Mouse (Mus musculus): ENCODE measurements around the gene Zfp366. TPM values are rescaled to one million over a fixed set of nuclear protein-coding genes. Genes with fewer than 3 reads are reported as not detected.
A peak's percentile ranks its signal among the peaks of the same experiment; 100 is the strongest.

Gene Zfp366
- polyA plus RNA-seq, 1 experiment from 2014 or later = 0.99 TPM

DNA sequence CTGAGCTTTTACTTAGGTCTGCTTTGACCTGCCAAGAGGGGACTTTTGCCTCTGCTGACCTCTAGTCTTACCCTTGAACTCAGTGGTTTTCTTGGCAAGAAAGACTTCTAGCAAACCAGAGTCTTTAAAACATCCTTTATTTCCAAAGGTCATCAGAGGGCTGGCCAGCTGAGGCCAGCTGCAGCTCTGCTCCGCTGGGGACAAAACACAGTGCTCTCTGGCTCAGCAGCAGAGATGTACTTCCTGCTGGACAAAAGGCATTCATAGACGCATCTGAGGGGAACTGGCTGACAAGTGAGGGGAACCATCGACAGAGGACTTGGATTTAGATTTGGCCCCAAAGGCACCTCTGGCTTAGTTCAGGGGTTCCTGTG lies 45.9 kb downstream of the Zfp366 start:
- no peak for ATAC-seq (replicated peaks; ENCODE audit: low FRiP score)
- H3K9me3 ChIP-seq (replicated peaks) = no peaks in the 10 kb centered on the region
- H3K27me3 ChIP-seq = no peaks in the 10 kb centered on the region
- no peak overlapping the region for H3K4me2 ChIP-seq
- H3K36me3 ChIP-seq = no peaks in the 10 kb centered on the region
- 38% methylated on average over 3 of the region's 3 CpGs for WGBS
- H3K4me3 ChIP-seq (replicated peaks) = no peak overlapping the region
- H3K4me1 ChIP-seq = peaks cover 26% of the 10 kb centered on the region
- no peak overlapping the region for H3K9ac ChIP-seq
- peak overlapping the region; percentile 69 for H3K27ac ChIP-seq

DNA sequence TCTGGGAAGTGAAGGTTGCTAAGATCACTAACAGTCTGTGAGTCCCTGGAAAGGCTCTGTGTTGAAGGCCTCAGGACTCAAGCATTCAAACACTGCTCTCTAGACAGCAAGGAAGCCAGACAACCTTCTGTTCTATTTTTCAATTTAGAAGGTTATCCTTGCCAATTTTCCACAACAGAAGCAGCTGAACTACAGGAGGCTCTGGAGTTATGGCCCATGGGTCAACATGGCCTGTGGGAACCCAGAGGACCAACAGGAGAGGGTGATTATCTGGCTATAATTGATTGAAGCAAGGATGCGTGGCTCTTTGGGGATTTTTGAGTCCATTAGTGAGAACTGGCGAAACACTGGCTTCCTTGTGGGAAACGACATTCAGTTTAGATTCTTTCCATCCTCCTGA lies 48.7 kb downstream of the Zfp366 start:
- 66% methylated on average over 3 of the region's 3 CpGs for WGBS
- ATAC-seq (replicated peaks; ENCODE audit: low FRiP score) = no peak
- H3K4me1 ChIP-seq = peaks cover 48% of the 10 kb centered on the region
- no peak overlapping the region for H3K4me3 ChIP-seq (replicated peaks)
- no peaks in the 10 kb centered on the region for H3K27me3 ChIP-seq
- no peak overlapping the region for H3K27ac ChIP-seq
- no peaks in the 10 kb centered on the region for H3K9me3 ChIP-seq (replicated peaks)
- no peak overlapping the region for H3K4me2 ChIP-seq
- no peak overlapping the region for H3K9ac ChIP-seq
- no peaks in the 10 kb centered on the region for H3K36me3 ChIP-seq

DNA sequence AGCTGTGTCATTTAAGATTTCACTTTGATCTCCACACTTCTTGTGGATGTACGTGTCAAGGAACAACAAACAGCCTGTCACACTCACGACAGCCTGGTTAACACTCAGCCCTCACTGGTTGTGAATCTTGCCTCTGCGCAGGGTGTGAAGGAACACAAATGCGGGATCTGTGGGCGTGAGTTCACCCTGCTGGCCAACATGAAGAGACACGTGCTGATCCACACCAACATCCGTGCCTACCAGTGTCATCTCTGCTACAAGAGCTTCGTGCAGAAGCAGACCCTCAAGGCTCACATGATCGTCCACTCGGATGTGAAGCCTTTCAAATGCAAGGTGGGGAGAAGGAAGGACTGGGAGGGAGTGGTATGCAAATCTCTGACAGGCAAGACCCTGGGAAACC lies 49.3 kb downstream of the Zfp366 start:
- Histone ChIP-seq H3K4me3 (replicated peaks) (no peak overlapping the region), H3K36me3 (no peaks in the 10 kb centered on the region), H3K9ac (no peak overlapping the region), H3K9me3 (replicated peaks) (no peaks in the 10 kb centered on the region), H3K4me2 (no peak overlapping the region), H3K27ac (no peak overlapping the region), H3K27me3 (no peaks in the 10 kb centered on the region), H3K4me1 (peaks cover 54% of the 10 kb centered on the region)
- no peak for ATAC-seq (replicated peaks; ENCODE audit: low FRiP score)
- WGBS = 49% methylated on average over 10 of the region's 10 CpGs

DNA sequence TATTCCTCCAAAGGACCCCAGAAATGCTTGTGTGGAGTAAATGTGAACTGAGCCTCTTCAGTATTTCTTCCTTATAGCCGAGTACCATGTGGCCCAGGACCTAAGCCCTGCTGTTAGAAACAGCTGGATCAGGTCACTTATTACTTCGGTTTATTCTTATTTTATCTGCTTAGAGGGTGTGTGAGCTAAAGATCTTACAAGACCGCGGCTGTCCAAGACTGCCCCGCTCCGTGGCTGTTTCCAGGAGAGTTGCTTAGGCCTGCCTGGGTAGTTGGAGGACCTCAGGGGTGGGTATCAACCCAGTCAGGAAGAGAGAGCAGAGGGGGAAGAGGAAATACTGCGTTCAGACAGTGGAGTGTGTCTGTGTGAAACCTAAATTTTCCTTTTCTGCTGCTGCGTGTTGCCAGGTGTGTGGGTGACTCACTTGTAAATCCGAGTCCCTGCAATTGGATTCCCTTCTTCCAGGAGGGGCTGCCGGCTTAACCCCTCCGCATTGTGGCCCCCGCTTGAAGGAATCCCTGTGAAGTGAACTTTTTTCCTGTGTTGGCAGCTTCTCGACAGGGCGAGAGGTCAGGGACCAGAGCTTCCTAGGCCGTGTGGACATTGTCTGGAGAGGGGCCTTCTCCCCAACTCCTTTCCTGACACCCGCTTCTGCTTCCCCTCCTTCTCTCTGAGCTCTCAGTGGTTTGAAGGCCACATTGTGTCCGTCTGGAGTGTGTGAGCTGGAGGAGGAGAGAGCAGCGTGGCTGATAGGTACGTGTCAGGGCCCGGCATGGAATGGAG lies 51.0 kb downstream of the Zfp366 start:
- 0 out of 2 replicates have a peak, but pooled peaks have one; percentile 7 for ATAC-seq (replicated peaks; ENCODE audit: low FRiP score)
- no peaks in the 10 kb centered on the region for H3K36me3 ChIP-seq
- no peaks in the 10 kb centered on the region for H3K9me3 ChIP-seq (replicated peaks)
- H3K27me3 ChIP-seq = no peaks in the 10 kb centered on the region
- no peak overlapping the region for H3K4me3 ChIP-seq (replicated peaks)
- H3K4me1 ChIP-seq = peaks cover 56% of the 10 kb centered on the region
- WGBS = 58% methylated on average over 20 of the region's 20 CpGs
- no peak overlapping the region for H3K4me2 ChIP-seq
- H3K27ac ChIP-seq = peak overlapping the region; percentile 94
- H3K9ac ChIP-seq = no peak overlapping the region

DNA sequence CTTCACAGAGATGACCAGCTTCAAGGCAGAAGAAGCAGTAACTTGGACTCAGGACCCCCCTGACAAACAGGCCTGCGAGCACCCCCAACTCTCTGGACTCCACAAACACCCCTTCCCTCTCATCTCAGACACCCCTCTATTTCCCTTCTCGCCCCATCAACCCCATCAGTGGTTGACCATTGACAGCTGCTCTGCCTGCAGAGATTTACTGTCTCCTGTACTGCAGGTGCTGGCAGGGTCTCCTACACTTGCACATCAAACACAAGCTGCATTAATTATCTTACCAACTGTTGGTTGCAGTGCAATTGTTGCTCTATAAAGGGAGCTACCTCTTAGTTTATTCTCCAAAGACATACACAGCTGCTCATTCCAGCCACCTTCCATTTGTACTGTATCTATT lies 51.6 kb downstream of the Zfp366 start:
- peak overlapping the region; percentile 94 for H3K27ac ChIP-seq
- H3K36me3 ChIP-seq = no peaks in the 10 kb centered on the region
- no peak overlapping the region for H3K9ac ChIP-seq
- no peaks in the 10 kb centered on the region for H3K9me3 ChIP-seq (replicated peaks)
- ATAC-seq (replicated peaks; ENCODE audit: low FRiP score) = no peak
- H3K4me1 ChIP-seq = peaks cover 58% of the 10 kb centered on the region
- 47% methylated on average over 2 of the region's 2 CpGs for WGBS
- H3K27me3 ChIP-seq = no peaks in the 10 kb centered on the region
- no peak overlapping the region for H3K4me3 ChIP-seq (replicated peaks)
- no peak overlapping the region for H3K4me2 ChIP-seq

DNA sequence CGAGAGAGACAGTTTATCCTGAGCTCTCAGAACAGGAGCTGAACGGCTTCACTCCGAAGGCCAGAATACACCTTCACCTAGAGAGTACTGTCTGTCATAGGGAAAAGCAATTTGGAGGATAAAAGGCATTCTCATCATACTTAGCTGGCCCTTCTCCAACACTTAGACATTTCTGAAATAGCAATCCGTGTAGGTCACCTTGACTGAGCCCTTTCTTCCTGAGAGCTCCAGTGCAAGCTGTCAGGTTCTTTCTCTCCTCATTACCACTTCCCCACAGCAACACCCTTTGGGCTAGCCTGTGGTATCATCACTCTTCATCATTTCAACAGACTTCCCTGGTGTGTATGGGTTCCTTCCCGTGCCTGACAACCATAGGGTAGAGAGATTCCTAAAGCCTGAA lies 52.5 kb downstream of the Zfp366 start:
- Histone ChIP-seq H3K27ac (peak overlapping the region; percentile 94), H3K27me3 (no peaks in the 10 kb centered on the region), H3K9me3 (replicated peaks) (no peaks in the 10 kb centered on the region), H3K4me2 (no peak overlapping the region), H3K36me3 (no peaks in the 10 kb centered on the region), H3K4me3 (replicated peaks) (no peak overlapping the region), H3K4me1 (peaks cover 58% of the 10 kb centered on the region), H3K9ac (no peak overlapping the region)
- WGBS = 82% methylated on average over 5 of the region's 5 CpGs
- no peak for ATAC-seq (replicated peaks; ENCODE audit: low FRiP score)

DNA sequence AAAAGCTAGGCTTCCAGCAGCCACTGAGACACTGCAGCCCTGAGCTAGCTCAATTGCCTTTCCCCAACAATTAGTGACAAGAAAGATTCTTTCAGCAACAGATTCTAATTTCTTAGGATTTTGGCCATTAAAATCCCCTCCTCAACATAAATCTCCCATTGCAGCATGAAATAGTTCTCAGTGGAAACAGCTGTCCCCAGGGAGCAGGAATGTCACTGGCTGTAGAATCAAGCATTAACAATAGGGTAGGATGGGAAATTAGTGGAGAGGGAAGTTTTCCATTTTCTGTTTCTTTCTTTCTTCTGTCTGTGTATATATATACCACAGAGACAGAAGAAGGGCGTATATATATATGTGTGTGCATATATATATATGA lies 53.2 kb downstream of the Zfp366 start:
- no peak; the same call in 1 of the 2 replicates for ATAC-seq (replicated peaks; ENCODE audit: low FRiP score)
- no peak overlapping the region for H3K4me2 ChIP-seq
- H3K36me3 ChIP-seq = no peaks in the 10 kb centered on the region
- H3K4me1 ChIP-seq = peaks cover 58% of the 10 kb centered on the region
- H3K9me3 ChIP-seq (replicated peaks) = no peaks in the 10 kb centered on the region
- H3K27ac ChIP-seq = peak overlapping the region; percentile 94
- 63% methylated on average over 1 of the region's 1 CpGs for WGBS
- H3K4me3 ChIP-seq (replicated peaks) = no peak overlapping the region
- H3K27me3 ChIP-seq = no peaks in the 10 kb centered on the region
- H3K9ac ChIP-seq = no peak overlapping the region

DNA sequence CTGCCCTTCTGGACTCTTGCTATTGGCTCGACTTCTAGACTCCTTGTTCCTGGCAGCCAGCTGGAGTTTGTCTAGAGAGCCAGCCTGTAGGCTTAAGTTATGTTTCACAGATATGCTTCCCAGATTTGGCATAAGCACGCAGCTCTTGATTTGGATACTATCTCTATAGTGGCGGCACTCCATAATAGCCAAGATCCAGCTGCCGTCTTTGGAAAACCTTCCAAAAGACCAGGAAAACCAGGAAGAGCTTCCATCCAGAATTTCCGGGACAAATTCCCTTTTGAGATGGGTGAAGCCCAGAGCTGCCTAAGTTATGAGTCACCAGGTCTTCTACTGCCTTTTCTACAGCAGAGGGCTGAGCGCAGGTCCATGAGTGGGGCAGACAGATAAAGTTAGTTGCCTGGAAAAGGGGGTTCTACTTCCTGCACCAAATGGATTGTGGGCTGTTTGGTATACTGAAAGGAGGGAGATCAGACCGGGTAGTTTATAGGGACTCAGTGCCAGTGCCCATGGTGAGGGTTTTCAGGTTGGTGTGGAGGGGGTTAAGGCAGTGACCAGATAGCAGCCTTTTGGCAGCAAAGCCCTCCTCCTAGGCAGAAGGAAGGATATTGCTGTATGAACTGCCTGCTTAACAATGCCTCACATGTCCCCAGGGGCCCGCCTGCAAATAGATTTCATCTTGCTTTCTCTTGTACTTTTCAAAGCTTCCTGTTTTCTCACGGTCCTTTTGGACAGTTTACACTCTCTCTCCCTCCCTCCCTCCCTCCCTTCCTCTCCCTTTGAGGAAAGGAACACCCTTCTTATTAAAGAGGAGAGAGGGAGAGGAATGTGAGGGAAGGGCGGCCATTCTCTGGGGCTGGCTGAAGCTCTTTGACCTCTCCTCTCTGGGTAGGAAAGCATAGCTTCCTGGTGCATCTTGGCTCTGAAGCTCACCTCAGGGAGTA lies 53.9 kb downstream of the Zfp366 start:
- peak; percentile 59 for ATAC-seq (replicated peaks; ENCODE audit: low FRiP score)
- H3K9ac ChIP-seq = no peak overlapping the region
- no peaks in the 10 kb centered on the region for H3K9me3 ChIP-seq (replicated peaks)
- no peaks in the 10 kb centered on the region for H3K27me3 ChIP-seq
- peak overlapping the region; percentile 35; the same call in 1 of the 2 replicates for H3K4me2 ChIP-seq
- peak overlapping the region; percentile 94 for H3K27ac ChIP-seq
- H3K4me3 ChIP-seq (replicated peaks) = no peak overlapping the region
- H3K4me1 ChIP-seq = peaks cover 58% of the 10 kb centered on the region
- WGBS = 36% methylated on average over 10 of the region's 10 CpGs
- H3K36me3 ChIP-seq = no peaks in the 10 kb centered on the region

DNA sequence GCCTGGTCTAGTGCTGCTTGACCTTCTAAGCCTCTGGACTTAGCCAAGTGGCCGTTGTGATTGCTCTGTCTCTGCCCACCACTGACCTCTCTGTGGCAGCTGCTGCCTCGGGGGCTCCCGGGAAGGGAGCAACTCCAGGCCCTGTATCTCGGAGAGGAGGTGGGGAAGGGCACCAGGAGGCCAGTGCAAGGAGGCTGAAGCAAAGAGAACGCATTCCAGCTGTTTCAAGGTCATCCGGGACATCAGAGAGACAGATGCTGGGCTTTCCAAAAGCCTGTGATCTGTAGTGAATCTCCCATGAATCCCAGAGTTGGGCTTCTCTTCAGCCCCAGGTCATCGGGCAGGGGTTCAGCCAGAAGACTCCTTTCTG lies 54.5 kb downstream of the Zfp366 start:
- no peaks in the 10 kb centered on the region for H3K9me3 ChIP-seq (replicated peaks)
- no peak overlapping the region for H3K9ac ChIP-seq
- peak overlapping the region; percentile 94 for H3K27ac ChIP-seq
- H3K4me1 ChIP-seq = peaks cover 58% of the 10 kb centered on the region
- H3K27me3 ChIP-seq = no peaks in the 10 kb centered on the region
- no peak overlapping the region for H3K4me2 ChIP-seq
- ATAC-seq (replicated peaks; ENCODE audit: low FRiP score) = no peak
- no peak overlapping the region for H3K4me3 ChIP-seq (replicated peaks)
- H3K36me3 ChIP-seq = no peaks in the 10 kb centered on the region
- WGBS = 5% methylated on average over 7 of the region's 7 CpGs

DNA sequence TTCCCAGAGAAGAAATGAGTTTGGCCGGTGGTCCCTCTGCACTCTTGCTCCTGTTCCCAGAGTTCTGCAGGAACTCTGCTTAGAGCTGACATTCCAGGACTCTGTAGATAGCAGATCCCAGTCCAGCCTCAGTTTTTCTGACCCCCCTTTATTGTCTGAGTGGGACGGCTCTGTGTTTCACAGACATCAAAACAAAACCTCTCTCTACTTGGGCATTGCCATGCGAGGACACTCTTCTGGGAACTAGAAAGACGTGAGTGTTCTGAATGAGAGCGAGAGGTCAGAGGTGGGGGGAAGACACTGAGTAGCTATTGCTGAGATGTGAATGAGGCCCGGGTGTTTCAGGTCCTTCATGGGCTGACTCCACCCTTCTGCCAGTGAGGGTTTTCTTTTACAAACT lies 55.1 kb downstream of the Zfp366 start:
- H3K4me1 ChIP-seq = peaks cover 59% of the 10 kb centered on the region

DNA sequence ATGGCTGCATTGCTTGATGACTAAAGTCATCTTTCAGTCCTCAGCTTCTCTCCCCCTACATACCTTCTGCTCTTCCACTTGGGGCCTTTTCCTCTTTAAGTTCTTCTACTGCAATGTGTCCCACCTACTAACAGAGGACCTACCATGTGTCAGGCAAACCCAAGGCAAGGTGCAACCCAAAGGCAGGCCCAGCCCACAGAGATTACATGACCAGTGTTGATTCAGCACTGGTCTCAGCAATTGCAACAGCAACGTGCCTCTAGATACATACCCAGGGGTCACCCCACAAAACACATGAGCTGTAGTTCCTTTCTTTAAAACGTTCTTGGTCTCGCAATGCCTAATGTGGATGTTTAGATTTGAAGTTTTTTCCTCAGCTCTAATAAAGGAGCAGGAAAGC lies 57.4 kb downstream of the Zfp366 start:
- no peak for ATAC-seq (replicated peaks; ENCODE audit: low FRiP score)
- H3K4me1 ChIP-seq = peaks cover 50% of the 10 kb centered on the region
- H3K9me3 ChIP-seq (replicated peaks) = no peaks in the 10 kb centered on the region
- H3K36me3 ChIP-seq = no peaks in the 10 kb centered on the region
- no peaks in the 10 kb centered on the region for H3K27me3 ChIP-seq
- H3K4me3 ChIP-seq (replicated peaks) = no peak overlapping the region
- WGBS = 80% methylated on average over 3 of the region's 3 CpGs
- no peak overlapping the region for H3K9ac ChIP-seq
- 0 out of 2 replicates have a peak overlapping the region, but pooled peaks have one; percentile 13 for H3K27ac ChIP-seq
- H3K4me2 ChIP-seq = no peak overlapping the region

More for the DNA sequence above, 55.1 kb downstream of the Zfp366 start:
- Histone ChIP-seq H3K9ac (no peak overlapping the region), H3K27ac (peak overlapping the region; percentile 94), H3K36me3 (no peaks in the 10 kb centered on the region), H3K4me3 (replicated peaks) (no peak overlapping the region), H3K9me3 (replicated peaks) (no peaks in the 10 kb centered on the region), H3K27me3 (no peaks in the 10 kb centered on the region), H3K4me2 (no peak overlapping the region)
- no peak for ATAC-seq (replicated peaks; ENCODE audit: low FRiP score)
- 40% methylated on average over 6 of the region's 6 CpGs for WGBS

DNA sequence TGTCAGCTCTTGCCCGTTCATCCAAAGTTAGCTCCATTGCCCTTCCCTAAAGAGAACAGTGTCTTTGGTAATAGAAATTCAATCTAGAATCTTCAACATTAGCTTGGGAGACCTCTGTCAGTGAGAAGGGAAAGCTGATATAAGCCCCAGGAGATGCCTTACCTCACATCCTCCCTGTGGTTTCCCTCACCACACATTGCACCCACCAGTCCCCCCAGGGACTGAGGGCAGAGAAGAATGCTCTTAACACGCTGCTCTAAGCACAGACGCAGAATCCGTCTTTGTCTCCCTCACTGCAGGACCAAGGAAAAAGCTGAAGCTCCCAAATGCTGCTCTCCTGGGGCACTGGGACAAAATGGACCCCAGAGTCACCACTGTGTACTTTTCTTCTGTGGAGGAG lies 58.3 kb downstream of the Zfp366 start:
- Histone ChIP-seq H3K27ac (no peak overlapping the region), H3K4me2 (no peak overlapping the region), H3K4me1 (peaks cover 42% of the 10 kb centered on the region), H3K27me3 (no peaks in the 10 kb centered on the region), H3K9ac (no peak overlapping the region), H3K9me3 (replicated peaks) (no peaks in the 10 kb centered on the region), H3K4me3 (replicated peaks) (no peak overlapping the region), H3K36me3 (no peaks in the 10 kb centered on the region)
- no peak for ATAC-seq (replicated peaks; ENCODE audit: low FRiP score)
- WGBS = 70% methylated on average over 4 of the region's 4 CpGs

Measured in kidney, embryonic 15.5 days (tissue).